19 mouse cellular contexts compared by ENCODE assay signal in the genomic region with DNA sequence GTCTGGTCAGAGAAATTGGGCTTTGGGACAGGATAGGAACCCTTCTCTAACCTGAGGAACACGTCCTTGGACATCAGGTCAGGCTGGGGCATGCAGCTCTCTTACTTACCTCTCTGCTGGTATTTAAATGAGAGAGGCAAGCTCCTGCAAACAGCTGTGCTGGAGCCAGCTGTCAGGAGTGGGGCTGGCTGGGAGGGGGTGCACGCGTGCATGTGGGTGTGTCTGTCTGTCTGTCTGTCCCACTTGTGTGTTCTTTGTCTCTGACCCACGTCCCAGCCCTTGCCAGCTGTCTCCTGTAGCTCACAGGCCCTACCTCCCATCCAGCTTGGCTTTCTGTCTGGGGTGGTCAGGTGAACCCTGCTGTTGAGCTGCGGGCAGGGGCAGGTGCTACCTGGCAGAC.
DNase-seq lines count a peak whose midpoint lies in the region; ATAC-seq and TF ChIP-seq lines count a peak whose summit lies in the region.
"Had no signal": no experiment of that assay in that cellular context is flagged by ENCODE, and none has a peak within 500 bp of the region (broad histone marks: within the 10 kb centered on the region; RNA-seq: fewer than 3 reads in every experiment).

No protein-coding gene starts in this region.

- H3K4me2 ChIP-seq in hindbrain, embryonic 11.5 days (replicated peaks; ENCODE audit: low read depth, low read length) = no peak overlapping the region
- H3K4me2 ChIP-seq in neural tube, embryonic 11.5 days (ENCODE audit: low read depth) = no peak overlapping the region
- no peak overlapping the region for H3K4me2 ChIP-seq in neural tube, embryonic 15.5 days
- peak overlapping the region; percentile 51 for H3K4me2 ChIP-seq in myocyte (ENCODE audit: low read depth)
- H3K4me2 ChIP-seq: heart, embryonic 12.5 days; hindbrain, embryonic 14.5 days; liver, embryonic 11.5 days had no signal

- no peaks in the 10 kb centered on the region for H3K9me3 ChIP-seq in hindbrain, embryonic 10.5 days
- no peaks in the 10 kb centered on the region for H3K9me3 ChIP-seq in hindbrain, embryonic 11.5 days (ENCODE audit: control insufficient read depth, low read length)
- H3K9me3 ChIP-seq in neural tube, embryonic 11.5 days (ENCODE audit: control insufficient read depth, low read length) = no peaks in the 10 kb centered on the region
- no peaks in the 10 kb centered on the region for H3K9me3 ChIP-seq in neural tube, embryonic 15.5 days (replicated peaks)
- H3K9me3 ChIP-seq: heart, embryonic 12.5 days had no signal

- peak overlapping the region; percentile 66 for H3K27ac ChIP-seq in hindbrain, embryonic 10.5 days
- H3K27ac ChIP-seq in hindbrain, embryonic 11.5 days (ENCODE audit: low read depth, low read length) = no peak overlapping the region
- H3K27ac ChIP-seq in neural tube, embryonic 11.5 days (ENCODE audit: low read depth, low read length) = peak overlapping the region; percentile 14; the same call in 1 of the 2 replicates
- no peak overlapping the region for H3K27ac ChIP-seq in neural tube, embryonic 15.5 days (replicated peaks)
- H3K27ac ChIP-seq: hindbrain, embryonic 14.5 days had no signal

- DNase-seq in hindbrain, embryonic 10.5 days (ENCODE audit: low spot score) = no peak
- no peak for DNase-seq in hindbrain, embryonic 11.5 days (ENCODE audit: low spot score)
- DNase-seq in neural tube, embryonic 11.5 days (ENCODE audit: low spot score) = no peak
- peak; percentile 70 for DNase-seq in thymus, postnatal 4 days
- DNase-seq in left cerebral cortex, postnatal 36 days (ENCODE audit: low spot score in 2 of 2) = no peak
- DNase-seq in urinary bladder, postnatal 14 days (ENCODE audit: low spot score) = no peak
- DNase-seq: adrenal gland, adult 8-10 months; cerebellum, adult 9-11 months; embryo, embryonic 11 days; forebrain, postnatal 0 days; gastrocnemius, postnatal 14 days; kidney, adult 18-20 months; retina, postnatal 1 day had no signal

- peaks cover 100% of the 10 kb centered on the region for H3K79me2 ChIP-seq in myocyte (ENCODE audit: control insufficient read depth, insufficient read depth)

- H3K4me3 ChIP-seq in hindbrain, embryonic 10.5 days = no peak overlapping the region
- H3K4me3 ChIP-seq in hindbrain, embryonic 11.5 days (ENCODE audit: low read depth, low read length) = no peak overlapping the region
- H3K4me3 ChIP-seq in neural tube, embryonic 11.5 days (ENCODE audit: low read depth, low read length) = no peak overlapping the region
- H3K4me3 ChIP-seq in neural tube, embryonic 15.5 days (replicated peaks) = no peak overlapping the region
- H3K4me3 ChIP-seq in myocyte = no peak overlapping the region
- H3K4me3 ChIP-seq: erythroblast, embryonic 14.5 days; heart, embryonic 12.5 days had no signal

- H3ac ChIP-seq in myocyte (ENCODE audit: control insufficient read depth, insufficient read length) = no peak overlapping the region

- no peak overlapping the region for H3K9ac ChIP-seq in hindbrain, embryonic 11.5 days (ENCODE audit: low read depth, low read length)
- H3K9ac ChIP-seq in neural tube, embryonic 11.5 days (ENCODE audit: low read length) = no peak overlapping the region
- H3K9ac ChIP-seq in neural tube, embryonic 15.5 days (replicated peaks) = no peak overlapping the region
- H3K9ac ChIP-seq: forebrain, postnatal 0 days; heart, embryonic 12.5 days; hindbrain, embryonic 14.5 days had no signal

- intact Hi-C loops in left cerebral cortex, postnatal 36 days (cut with DNase I) = no loop called here

- TF ChIP-seq POLR2A in myocyte (IDR thresholded peaks at IDR 0.05; ENCODE audit: insufficient read length, low read depth) = no peak

- H3K36me3 ChIP-seq in hindbrain, embryonic 10.5 days = peaks cover 24% of the 10 kb centered on the region
- H3K36me3 ChIP-seq in hindbrain, embryonic 11.5 days (ENCODE audit: control insufficient read depth, insufficient read depth, low read length) = no peaks in the 10 kb centered on the region
- H3K36me3 ChIP-seq in neural tube, embryonic 11.5 days (ENCODE audit: control insufficient read depth, insufficient read depth, low read length) = no peaks in the 10 kb centered on the region; the same call in 1 of the 2 replicates
- H3K36me3 ChIP-seq in neural tube, embryonic 15.5 days = no peaks in the 10 kb centered on the region
- H3K36me3 ChIP-seq in myocyte (ENCODE audit: control insufficient read depth, insufficient read depth) = no peaks in the 10 kb centered on the region
- H3K36me3 ChIP-seq: heart, embryonic 12.5 days had no signal

- no peaks in the 10 kb centered on the region for H3K27me3 ChIP-seq in hindbrain, embryonic 10.5 days (ENCODE audit: insufficient read depth, poor library complexity, severe bottlenecking)
- no peaks in the 10 kb centered on the region for H3K27me3 ChIP-seq in hindbrain, embryonic 11.5 days (ENCODE audit: control insufficient read depth, insufficient read depth, low read length)
- no peaks in the 10 kb centered on the region for H3K27me3 ChIP-seq in neural tube, embryonic 11.5 days (ENCODE audit: control insufficient read depth, insufficient read depth, low read length)
- no peaks in the 10 kb centered on the region for H3K27me3 ChIP-seq in neural tube, embryonic 15.5 days (replicated peaks)
- H3K27me3 ChIP-seq in myocyte (ENCODE audit: control insufficient read depth, insufficient read depth, insufficient read length) = no peaks in the 10 kb centered on the region

- ATAC-seq in hindbrain, embryonic 11.5 days (ENCODE audit: low FRiP score) = no peak
- no peak for ATAC-seq in neural tube, embryonic 11.5 days (ENCODE audit: insufficient read depth, low FRiP score, low TSS enrichment)
- no peak for ATAC-seq in neural tube, embryonic 15.5 days (ENCODE audit: low FRiP score)
- ATAC-seq: forebrain, postnatal 0 days had no signal

- 71% methylated on average over 5 of the region's 5 CpGs for WGBS in hindbrain, embryonic 10.5 days
- WGBS in hindbrain, embryonic 11.5 days = 66% methylated on average over 5 of the region's 5 CpGs
- WGBS in neural tube, embryonic 11.5 days = 67% methylated on average over 5 of the region's 5 CpGs
- 75% methylated on average over 5 of the region's 5 CpGs for WGBS in neural tube, embryonic 15.5 days

- H3K4me1 ChIP-seq in hindbrain, embryonic 10.5 days (replicated peaks) = peaks cover 98% of the 10 kb centered on the region
- peaks cover 18% of the 10 kb centered on the region; the same call in 1 of the 2 replicates for H3K4me1 ChIP-seq in hindbrain, embryonic 11.5 days (replicated peaks; ENCODE audit: control insufficient read depth, insufficient read depth, low read length)
- H3K4me1 ChIP-seq in neural tube, embryonic 11.5 days (ENCODE audit: control insufficient read depth, insufficient read depth, low read length) = peaks cover 39% of the 10 kb centered on the region
- H3K4me1 ChIP-seq in neural tube, embryonic 15.5 days = peaks cover 39% of the 10 kb centered on the region

TF ChIP-seq in myocyte, 11 proteins besides CTCF, POLR2A, EP300 and RAD21:
- TF ChIP-seq CEBPB (IDR thresholded peaks at IDR 0.05; ENCODE audit: insufficient read depth, poor library complexity, severe bottlenecking) = no peak
- peak in 2 of 3 experiments; percentile 82 to 87 for TF ChIP-seq MYOD1 (IDR thresholded peaks at IDR 0.05; ENCODE audit: control insufficient read depth in 1 of 3, insufficient read length in 2 of 3, low read depth in 2 of 3)
- peak; percentile 72 for TF ChIP-seq TCF12 (IDR thresholded peaks at IDR 0.05; ENCODE audit: insufficient read depth, poor library complexity, severe bottlenecking)
- peak; percentile 80 for TF ChIP-seq TCF3 (IDR thresholded peaks at IDR 0.05; ENCODE audit: insufficient read length, low read depth)
- peak; percentile 51 to 96 (median 96) for TF ChIP-seq MYOG (IDR thresholded peaks at IDR 0.05; ENCODE audit: control insufficient read depth in 1 of 3, insufficient read depth in 1 of 3, insufficient read length in 2 of 3, low read depth in 2 of 3)
- TF ChIP-seq E2F4 (IDR thresholded peaks at IDR 0.05; ENCODE audit: insufficient read depth) = no peak
- no peak for TF ChIP-seq POLR2AphosphoS2 (IDR thresholded peaks at IDR 0.05; ENCODE audit: insufficient read length, low read depth)

Comparison
In these comparisons a context has a peak if more than half of its experiments do, and no peak if none do; other contexts are left out.
1. H3K27ac ChIP-seq: peak in hindbrain, embryonic 10.5 days (single experiment) and neural tube, embryonic 11.5 days (single experiment); none in hindbrain, embryonic 11.5 days (single experiment) and neural tube, embryonic 15.5 days (single experiment).